Mouse (Mus musculus) urinary bladder, adult 2 months (tissue): ENCODE data around the gene Gpx7. TPM values are rescaled to one million over a fixed set of nuclear protein-coding genes. Genes with fewer than 3 reads are reported as not detected.

Source experiments
- DNase-seq: peaks from one replicate; pipeline ENCODE4 v3.0.0; 2022; ENCODE audit warnings: low spot score
- polyA plus RNA-seq: library from polyadenylated mRNA; depleted of rRNA; stranded (reverse); fragments of >200 nt; gene quantifications from 2 replicates; pipeline ENCODE4 v1.2.3, GENCODE M21; 2012; rRNA removed

The Gpx7 gene
- 34.5 and 34.8 TPM in 2 replicates for polyA plus RNA-seq

- DNase-seq, result no peak
Measured at GRCm38 (mm10) chr4:108406861-108407401, at the start of gene Gpx7. Gpx7 (minus strand) TSS chr4:108406961.

GRCm38 (mm10) chr4:108456028-108456427, 49.3 kb upstream of the Gpx7 start:
- no peak for DNase-seq

DNA sequence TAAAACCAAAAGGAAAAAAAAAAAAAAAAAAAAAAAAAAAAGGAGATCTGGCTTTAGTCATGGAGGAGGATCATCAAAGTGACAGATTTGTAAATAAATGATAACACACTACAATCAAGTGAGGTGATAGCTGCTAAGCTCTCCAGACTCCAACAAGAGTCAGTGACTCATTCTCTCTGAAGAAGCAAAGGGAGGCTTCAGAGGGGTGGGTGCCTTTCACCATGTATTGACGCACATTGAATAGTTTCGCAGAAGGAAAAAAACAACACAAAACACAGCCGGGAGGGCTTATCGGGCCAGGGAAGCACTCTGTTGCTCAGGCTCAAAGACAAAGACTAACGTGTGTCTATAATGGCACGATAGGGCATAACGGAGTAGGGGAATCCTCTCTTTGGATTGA, 41.3 kb upstream of the Gpx7 start:
- DNase-seq, result no peak

DNA sequence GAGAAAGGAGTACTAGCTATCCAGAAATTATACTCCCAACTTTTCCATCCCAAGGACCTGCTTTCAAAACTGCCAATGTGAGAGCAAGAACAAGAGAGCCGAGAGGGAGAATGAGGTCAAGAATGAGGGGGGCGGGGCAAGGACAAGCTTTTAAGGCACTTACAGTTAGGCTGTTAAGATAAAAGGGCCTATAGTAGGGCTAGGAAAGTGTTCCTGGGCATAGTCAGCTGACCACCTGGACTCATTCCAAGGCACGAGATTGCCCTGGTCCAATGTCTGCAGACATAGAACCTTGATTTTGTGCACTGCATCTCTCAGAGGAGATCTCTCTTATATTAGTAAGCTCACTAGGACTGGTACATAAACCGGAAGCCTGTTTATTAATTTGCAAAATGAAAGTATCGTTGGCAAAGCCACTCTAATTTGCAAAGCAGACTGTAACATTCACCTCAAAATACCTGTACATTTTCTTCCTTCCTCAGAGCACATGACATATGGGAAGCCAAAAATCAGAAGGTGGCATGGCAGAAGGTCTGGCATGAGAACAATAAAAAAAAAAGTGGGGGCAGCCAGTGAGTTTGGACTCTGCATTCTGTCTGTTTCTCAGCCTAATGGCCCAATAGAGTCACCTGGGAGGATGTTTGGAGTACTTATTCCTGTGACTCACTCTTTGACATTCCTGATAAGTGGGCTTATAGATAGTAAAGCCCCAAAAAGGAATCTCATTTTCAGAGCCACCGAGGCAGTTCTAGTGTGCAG, 31.5 kb upstream of the Gpx7 start:
- DNase-seq, result no peak

- DNase-seq, result no peak
Measured at GRCm38 (mm10) chr4:108436225-108436624, 29.5 kb upstream of the Gpx7 start.

DNA sequence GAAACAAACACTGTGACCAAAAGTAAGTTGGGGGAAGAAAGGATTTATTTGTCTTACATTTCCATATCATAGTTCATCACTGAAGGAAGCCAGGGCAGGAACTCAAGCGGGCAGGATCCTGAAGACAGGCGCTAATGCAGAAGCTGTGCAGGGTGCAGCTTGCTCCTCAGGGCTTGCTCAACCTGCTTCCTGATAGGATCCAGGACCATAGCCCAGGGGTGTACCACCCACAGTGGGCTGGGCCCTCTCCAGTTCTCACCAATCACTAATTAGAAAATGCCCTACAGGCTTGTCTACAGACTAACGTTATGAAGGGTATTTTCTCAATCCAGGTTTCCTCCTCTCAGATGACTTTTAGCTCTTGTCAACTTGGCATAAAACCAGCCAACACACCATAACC, 28.9 kb upstream of the Gpx7 start:
- DNase-seq, result no peak

- no peak for DNase-seq
Measured at GRCm38 (mm10) chr4:108434781-108435180, 28.0 kb upstream of the Gpx7 start.

DNA sequence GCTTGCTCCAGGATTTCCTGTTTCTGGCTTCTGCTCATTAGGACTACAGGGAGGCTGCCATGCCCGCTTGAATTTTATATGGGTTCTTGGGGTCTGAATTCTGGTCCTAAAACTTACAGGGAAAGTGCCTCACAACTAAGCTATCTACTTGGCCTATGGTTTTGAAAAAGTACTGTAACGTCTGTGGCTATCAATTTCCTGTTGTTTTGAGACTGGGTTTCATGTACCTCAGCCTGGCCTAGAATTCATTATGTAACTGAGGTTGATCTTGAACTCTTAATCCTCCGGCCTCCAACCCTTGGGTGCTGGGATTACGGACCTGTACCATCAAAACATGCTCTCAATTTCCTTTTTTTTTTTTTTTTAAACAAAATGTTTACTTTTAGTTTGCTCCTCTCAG, 27.5 kb upstream of the Gpx7 start:
- DNase-seq, result no peak

GRCm38 (mm10) chr4:108433341-108433740, 26.6 kb upstream of the Gpx7 start:
- DNase-seq, result no peak

DNA sequence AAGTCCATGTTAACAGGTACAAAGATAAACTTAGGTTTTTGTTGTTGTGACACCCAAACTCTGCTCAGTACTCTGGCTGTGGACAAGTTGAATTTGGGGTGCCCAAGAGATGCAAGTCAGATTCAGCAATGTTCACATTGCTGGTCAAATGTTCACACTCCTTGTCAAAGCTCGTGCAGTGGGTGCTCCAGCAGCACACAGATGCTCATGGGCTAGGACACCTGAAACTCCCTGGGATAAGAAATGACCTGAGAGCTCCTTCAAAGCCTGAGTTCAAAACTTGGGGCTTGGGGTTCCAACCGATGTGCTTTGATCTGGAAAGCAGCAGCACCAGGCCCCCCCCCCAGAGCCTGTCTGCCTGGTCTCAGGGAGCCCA, 24.8 kb upstream of the Gpx7 start:
- no peak for DNase-seq

GRCm38 (mm10) chr4:108430656-108431560, 24.1 kb upstream of the Gpx7 start:
- DNase-seq, result no peak

- DNase-seq, result no peak
Measured at GRCm38 (mm10) chr4:108428341-108428721, 21.6 kb upstream of the Gpx7 start.

DNA sequence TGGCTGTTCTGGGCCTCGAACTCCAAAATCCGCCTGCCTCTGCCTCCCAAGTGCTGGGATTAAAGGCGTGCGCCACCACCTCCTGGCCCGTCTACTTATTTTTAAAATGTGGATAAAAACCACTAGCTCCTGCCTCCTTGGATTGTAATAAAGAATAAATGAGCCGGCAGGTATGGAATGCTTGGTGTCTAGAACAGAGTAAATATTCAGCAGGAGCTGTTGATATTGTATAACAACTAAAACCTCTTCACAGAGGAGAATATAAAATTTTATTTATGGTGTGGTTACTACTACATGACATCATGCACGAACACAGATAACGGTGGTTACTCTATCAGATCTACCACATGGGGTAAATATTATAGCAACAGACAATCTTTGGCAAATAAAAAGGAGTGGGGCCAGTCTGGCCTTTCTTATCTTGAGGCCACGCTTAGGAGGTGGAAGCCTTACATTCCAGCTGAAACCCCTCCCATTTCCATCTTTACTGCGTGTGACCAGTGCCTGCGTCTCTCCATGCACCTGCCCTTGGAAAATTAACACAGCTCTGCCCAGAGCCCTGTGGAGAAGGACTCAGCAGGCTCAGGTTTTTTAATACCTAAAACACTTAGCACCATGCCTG, 21.1 kb upstream of the Gpx7 start:
- DNase-seq, result no peak

DNA sequence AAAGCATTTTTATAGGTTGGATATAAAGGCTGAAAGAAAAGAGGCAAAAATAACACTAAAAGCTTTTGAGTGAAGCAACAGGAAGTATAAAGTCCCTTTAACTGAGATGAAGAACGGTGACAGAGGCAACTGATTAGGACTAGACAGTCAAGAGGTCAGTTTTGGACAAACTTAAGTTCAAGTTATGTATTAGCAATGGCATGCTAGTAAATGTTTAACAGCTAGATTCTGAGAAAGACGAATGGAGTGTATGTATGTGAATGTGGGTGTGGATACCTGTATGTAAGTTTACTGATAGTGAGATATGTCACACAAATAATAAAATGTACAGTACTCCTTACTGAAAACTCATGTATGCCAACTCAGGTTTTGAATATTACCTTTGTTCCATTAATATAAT, 17.8 kb upstream of the Gpx7 start:
- no peak for DNase-seq

DNA sequence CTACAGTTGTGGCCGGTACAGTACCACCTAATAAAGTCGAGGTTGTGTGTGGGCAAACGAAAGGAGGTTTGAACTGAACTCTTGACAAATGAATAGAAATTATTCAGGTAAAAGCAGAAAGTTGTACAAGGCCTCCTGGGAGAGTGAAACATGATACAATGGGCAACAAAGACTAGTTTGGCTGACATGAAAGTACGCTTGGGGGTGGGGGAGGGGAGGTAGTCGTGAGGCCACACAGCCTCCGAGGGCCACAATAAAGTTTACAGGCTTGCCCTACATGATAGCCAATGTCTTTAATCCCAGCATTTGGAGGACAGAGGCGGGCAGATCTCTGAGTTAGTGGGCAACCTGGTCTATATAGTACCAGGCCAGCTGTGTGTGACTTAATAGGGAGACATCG, 860 bp upstream of the Gpx7 start:
- no peak for DNase-seq

GRCm38 (mm10) chr4:108406138-108406860, 462 bp downstream of the Gpx7 start:
- DNase-seq, result peak; percentile 47

DNA sequence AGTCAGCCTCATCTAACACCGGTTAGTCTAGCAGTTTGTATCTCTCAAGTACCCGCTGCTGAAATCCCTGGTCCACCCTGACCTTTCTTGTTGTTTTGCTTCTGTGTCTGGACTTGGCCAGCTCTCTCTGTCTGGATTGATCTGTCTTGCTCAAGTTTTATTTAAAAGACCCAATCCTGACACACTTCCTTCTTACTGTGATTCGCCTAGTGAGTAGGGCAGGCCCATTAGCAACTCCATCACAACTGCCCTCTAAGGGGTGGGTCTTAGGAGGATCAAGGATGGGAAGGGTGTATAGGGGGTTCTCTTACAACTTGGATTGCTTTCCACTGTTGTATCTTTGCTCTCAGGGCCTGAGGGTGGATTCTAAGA, 1.0 kb downstream of the Gpx7 start:
- no peak for DNase-seq

DNA sequence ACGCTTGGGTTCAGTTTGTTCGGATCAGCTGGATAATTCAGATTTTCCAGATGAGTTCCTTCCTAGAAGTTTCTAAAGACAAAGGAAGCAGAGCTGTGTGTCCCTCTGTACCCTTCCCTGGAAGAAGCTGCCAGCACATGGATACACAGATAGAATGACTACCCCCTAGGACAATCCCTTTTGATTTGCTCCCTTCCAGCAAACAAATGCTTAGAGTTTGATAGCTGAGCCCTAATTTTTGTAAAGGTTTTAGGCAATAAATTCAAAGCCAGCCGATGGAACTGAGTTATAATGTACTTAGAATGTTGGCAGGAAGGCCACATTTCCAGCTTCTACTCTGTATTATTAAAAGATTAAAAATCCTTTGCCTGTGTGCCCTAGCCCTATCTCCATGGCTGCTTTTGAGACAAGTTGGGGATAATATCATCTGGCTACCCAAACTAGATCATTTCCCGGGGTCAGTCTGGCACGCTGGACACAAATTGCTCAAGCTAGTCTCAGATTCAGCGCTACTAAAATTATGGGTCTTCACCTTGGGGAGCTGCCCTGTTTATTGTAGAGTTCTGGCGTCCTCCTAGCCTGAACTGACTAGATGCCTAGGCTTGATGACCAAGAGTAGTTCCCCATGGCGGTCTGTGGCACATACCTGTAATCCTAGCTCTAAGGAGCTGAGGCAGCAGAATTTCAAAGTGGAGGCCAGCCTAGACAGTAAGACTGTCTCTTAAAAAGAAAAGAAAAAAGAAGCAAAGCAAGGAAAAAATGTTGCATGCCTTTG, 2.7 kb downstream of the Gpx7 start:
- no peak for DNase-seq

DNA sequence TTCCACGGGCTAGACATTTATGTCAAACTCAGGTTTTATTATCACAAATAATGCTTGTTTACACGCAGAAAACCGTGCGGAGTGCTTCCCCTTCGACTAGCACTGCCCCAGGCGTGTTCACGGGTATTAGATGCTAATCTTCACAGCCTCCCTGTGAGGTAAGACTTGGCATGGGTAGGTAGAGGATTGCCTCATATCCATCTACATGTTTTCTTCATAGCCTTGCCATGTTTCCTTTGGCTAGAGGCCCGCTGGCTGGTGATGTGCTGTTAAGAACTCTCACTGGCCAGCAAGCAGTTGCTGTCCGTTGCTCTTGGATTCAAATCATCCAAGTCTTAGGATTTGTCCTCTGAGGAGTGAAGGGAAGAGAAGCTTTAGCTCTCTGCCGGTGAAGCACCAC, 6.4 kb downstream of the Gpx7 start:
- no peak for DNase-seq

DNA sequence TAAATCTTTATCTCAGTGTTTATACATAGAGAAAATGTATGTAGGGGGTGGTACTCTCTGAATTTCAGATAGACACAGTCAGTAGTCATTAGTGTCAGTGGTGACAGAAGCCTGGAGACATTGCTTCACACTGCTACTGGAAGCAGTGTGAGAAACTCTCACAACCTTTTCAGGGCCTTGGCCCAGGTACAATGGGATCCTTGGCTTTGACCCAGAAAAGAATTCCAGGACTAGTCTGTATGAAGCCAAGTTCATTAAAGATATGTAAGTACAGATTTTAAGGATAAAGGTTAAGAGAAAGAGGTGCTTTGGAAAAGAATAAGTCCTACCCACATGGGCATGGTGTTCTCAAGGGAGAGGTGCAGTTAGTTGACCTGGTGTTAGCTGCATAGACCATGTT, 12.5 kb downstream of the Gpx7 start:
- no peak for DNase-seq

DNA sequence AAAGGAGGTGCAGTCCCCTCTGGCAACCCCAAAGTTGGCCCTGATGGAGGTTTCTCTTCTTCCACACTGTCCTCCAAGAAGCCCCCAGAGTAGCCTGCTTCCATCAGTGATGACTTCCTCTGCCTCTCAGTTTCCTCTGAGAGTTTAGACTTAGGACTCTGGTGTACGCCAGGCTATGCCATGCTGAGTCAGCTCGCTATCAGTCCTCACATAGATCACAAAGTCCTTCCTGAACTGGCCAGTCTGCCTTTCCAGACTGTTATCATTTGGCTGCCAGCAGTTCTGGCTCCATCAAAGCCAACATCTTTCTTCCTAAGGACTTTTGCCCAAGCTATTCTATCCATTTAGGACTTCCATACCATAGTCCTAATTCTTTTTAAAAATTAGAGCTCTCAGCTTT, 14.2 kb downstream of the Gpx7 start:
- no peak for DNase-seq
